Mouse (Mus musculus) heart, postnatal 0 days (tissue): Measurements from ENCODE around the gene Mras.

Experiments
- CTCF ChIP-seq: IDR thresholded peaks from 2 replicates; pipeline ENCODE4 v1.5.1; 2016; ENCODE audit warnings: antibody characterized with exemption, control low read depth, low read depth
- EP300 ChIP-seq: IDR thresholded peaks from 2 replicates; pipeline ENCODE4 v1.6.1; 2016; ENCODE audit warnings: antibody characterized with exemption, low read depth

- TF ChIP-seq CTCF (no peak), EP300 (no peak)
These were observed 68.8 kb downstream of the Mras start for GRCm38 (mm10) chr9:99368431-99368830.
